Mouse (Mus musculus): Measurements from ENCODE around the gene Wdfy3.

DNA sequence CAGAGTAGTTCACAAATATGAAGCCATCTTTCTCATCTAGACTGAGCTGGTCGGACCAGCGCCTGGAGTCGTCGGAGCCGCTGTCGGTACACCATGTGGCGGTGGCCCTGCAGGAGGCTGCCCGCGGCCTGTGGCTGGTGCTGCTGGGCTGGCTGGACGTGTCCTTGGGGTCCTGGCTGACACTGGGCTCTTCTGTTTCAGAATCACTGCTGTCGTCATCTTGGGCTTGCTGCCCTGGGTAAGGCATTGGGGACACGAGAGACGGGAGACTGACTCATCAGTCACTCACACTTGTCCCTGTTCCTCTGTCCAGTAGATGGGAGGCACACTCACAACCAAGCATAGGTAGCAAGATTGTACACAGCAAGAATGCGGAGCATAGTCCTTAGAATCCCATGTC, 224.7 kb downstream of the Wdfy3 start:
- TF ChIP-seq CTCF (IDR thresholded peaks at IDR 0.05; ENCODE audit: low read depth, low read length), result no peak
- TF ChIP-seq POLR2A (IDR thresholded peaks at IDR 0.05; ENCODE audit: extremely low read depth, insufficient read depth, low read length), result no peak

Data from liver, adult 2 months (tissue).